Mouse (Mus musculus) right cerebral cortex, postnatal 14 days (tissue): ENCODE measurements at regions not wholly inside any gene's neighbourhood (a gene's known extent, or its start where the extent isn't known, plus 50 kb on each side); places are given as distances from the start of the nearest gene placed in this dataset.
A peak's percentile ranks its signal among the peaks of the same experiment; 100 is the strongest.

Experiments used
- DNase-seq: peaks from one replicate; pipeline ENCODE4 v3.0.0; 2022

- no peak for DNase-seq
Measured at GRCm38 (mm10) chr2:146565693-146566092, 53.5 kb upstream of the Ralgapa2 start.

GRCm38 (mm10) chr2:146568171-146568842 is 56.2 kb upstream of the Ralgapa2 start:
- no peak for DNase-seq

GRCm38 (mm10) chr2:146571036-146571435 is 58.9 kb upstream of the Ralgapa2 start:
- DNase-seq = no peak

GRCm38 (mm10) chr2:146571857-146572256 is 59.7 kb upstream of the Ralgapa2 start:
- no peak for DNase-seq

GRCm38 (mm10) chr2:146575610-146576297 is 63.6 kb upstream of the Ralgapa2 start:
- DNase-seq = no peak

GRCm38 (mm10) chr2:146576298-146576905 is 64.3 kb upstream of the Ralgapa2 start:
- DNase-seq = no peak

GRCm38 (mm10) chr2:146577096-146577495 is 65.0 kb upstream of the Ralgapa2 start:
- no peak for DNase-seq

GRCm38 (mm10) chr2:146581220-146581619 is 69.1 kb upstream of the Ralgapa2 start:
- no peak for DNase-seq

- DNase-seq = no peak
Measured at GRCm38 (mm10) chr2:146583807-146584388, 71.8 kb upstream of the Ralgapa2 start.

- DNase-seq = no peak
Measured at GRCm38 (mm10) chr2:146586381-146586780, 74.2 kb upstream of the Ralgapa2 start.

- DNase-seq = no peak
Measured at GRCm38 (mm10) chr2:146586981-146587380, 74.8 kb upstream of the Ralgapa2 start.

- DNase-seq = no peak
Measured at GRCm38 (mm10) chr2:146589860-146590259, 77.7 kb upstream of the Ralgapa2 start.

GRCm38 (mm10) chr2:146593291-146593690 is 81.1 kb upstream of the Ralgapa2 start:
- DNase-seq = no peak

- DNase-seq = no peak
Measured at GRCm38 (mm10) chr2:146594212-146594611, 82.1 kb upstream of the Ralgapa2 start.

GRCm38 (mm10) chr2:146595673-146596072 is 83.5 kb upstream of the Ralgapa2 start:
- no peak for DNase-seq

- DNase-seq = no peak
Measured at GRCm38 (mm10) chr2:146606170-146606569, 94.0 kb upstream of the Ralgapa2 start.

- DNase-seq = no peak
Measured at GRCm38 (mm10) chr2:146610896-146611295, 98.8 kb upstream of the Ralgapa2 start.

- DNase-seq = peak; percentile 71
Measured at GRCm38 (mm10) chr2:146611886-146612521, 99.9 kb upstream of the Ralgapa2 start.

- peak; percentile 49 for DNase-seq
Measured at GRCm38 (mm10) chr2:146612522-146613288, 100.6 kb upstream of the Ralgapa2 start.

GRCm38 (mm10) chr2:146621167-146621566 is 109.0 kb upstream of the Ralgapa2 start:
- DNase-seq = peak; percentile 56

- no peak for DNase-seq
Measured at GRCm38 (mm10) chr2:146623052-146623451, 110.9 kb upstream of the Ralgapa2 start.

- no peak for DNase-seq
Measured at GRCm38 (mm10) chr2:146624207-146624606, 112.1 kb upstream of the Ralgapa2 start.
